Mouse (Mus musculus) spleen, adult 2 months (tissue): ENCODE measurements around the gene Lrrc75a. TPM values are rescaled to one million over a fixed set of nuclear protein-coding genes. Genes with fewer than 3 reads are reported as not detected.
A peak's percentile ranks its signal among the peaks of the same experiment; 100 is the strongest.

ENCODE experiments used
- DNase-seq, 2 experiments: peaks; one replicate each; pipeline versions ENCODE4 v3.0.0 to v3.0.0-alpha.2; 2012 to 2021; ENCODE audit warnings: low spot score in 2 of 2, low read depth in 1 of 2
- H3K27ac ChIP-seq: fragments of 200-500 bp; 2 replicates; pipeline ENCODE4 v1.5.1; 2012; ENCODE audit warnings: low read length, inconsistent platforms; ENCODE audit not compliant: insufficient read depth
- H3K27me3 ChIP-seq: fragments of 200-500 bp; 2 replicates; pipeline ENCODE4 v1.6.1; 2012; ENCODE audit warnings: mild to moderate bottlenecking, moderate library complexity, low read length, inconsistent platforms; ENCODE audit not compliant: control insufficient read depth, insufficient read depth
- H3K36me3 ChIP-seq: fragments of 200-500 bp; 2 replicates; pipeline ENCODE4 v1.6.1; 2012; ENCODE audit warnings: mild to moderate bottlenecking, low read length, inconsistent platforms; ENCODE audit not compliant: control insufficient read depth, insufficient read depth
- H3K4me1 ChIP-seq: fragments of 200-500 bp; 2 replicates; pipeline ENCODE4 v1.6.1; 2011; ENCODE audit warnings: inconsistent platforms; ENCODE audit not compliant: control insufficient read depth, insufficient read depth, insufficient read length
- H3K4me3 ChIP-seq: fragments of 200-500 bp; 2 replicates; pipeline ENCODE4 v1.5.1; 2011; ENCODE audit warnings: mild to moderate bottlenecking, inconsistent platforms; ENCODE audit not compliant: insufficient read depth, insufficient read length; ENCODE audit errors: extremely low read depth
- CTCF ChIP-seq: fragments of 200-500 bp; IDR thresholded peaks from 2 replicates; pipeline ENCODE4 v1.5.1; 2011; ENCODE audit warnings: mild to moderate bottlenecking, inconsistent platforms; ENCODE audit not compliant: insufficient read depth, insufficient read length, insufficient replicate concordance; ENCODE audit errors: extremely low read depth
- POLR2A ChIP-seq: fragments of 200-500 bp; IDR thresholded peaks from 2 replicates; pipeline ENCODE4 v1.6.1; 2011; ENCODE audit warnings: low read depth, low read length, inconsistent platforms
- WGBS: fragments of 180-500 bp; shearing (Covaris S2); methylation state at CpG from one replicate; pipeline ENCODE4 v1.1.7; 2018; 5-methylcytosine and 5-hydroxymethylcytosine counted together
- polyA plus RNA-seq: library from polyadenylated mRNA; depleted of rRNA; stranded (reverse); fragments of >200 nt; gene quantifications from 2 replicates; pipeline ENCODE4 v1.2.3, GENCODE M21; 2012

The Lrrc75a gene
- polyA plus RNA-seq, 1 experiment: 6.6 TPM

GRCm38 (mm10) chr11:62645337-62645675 is 3.0 kb downstream of the Lrrc75a start:
- no peak overlapping the region for H3K4me3 ChIP-seq
- 85% methylated on average over 4 of the region's 4 CpGs for WGBS
- no peaks in the 10 kb centered on the region for H3K36me3 ChIP-seq
- peaks cover 27% of the 10 kb centered on the region for H3K4me1 ChIP-seq
- TF ChIP-seq POLR2A (no peak), CTCF (no peak)
- DNase-seq: no peak
- H3K27me3 ChIP-seq: peaks cover 2% of the 10 kb centered on the region; the same call in 1 of the 2 replicates
- 0 out of 2 replicates have a peak overlapping the region, but pooled peaks have one; percentile 16 for H3K27ac ChIP-seq

- no peak for DNase-seq
- no peak overlapping the region for H3K27ac ChIP-seq
- peaks cover 2% of the 10 kb centered on the region; the same call in 1 of the 2 replicates for H3K27me3 ChIP-seq
- TF ChIP-seq POLR2A (no peak), CTCF (no peak)
- no peaks in the 10 kb centered on the region for H3K36me3 ChIP-seq
- WGBS: 88% methylated on average over 5 of the region's 5 CpGs
- H3K4me1 ChIP-seq: peaks cover 27% of the 10 kb centered on the region
- H3K4me3 ChIP-seq: no peak overlapping the region
Measured at GRCm38 (mm10) chr11:62644602-62645336, 3.6 kb downstream of the Lrrc75a start.

DNA sequence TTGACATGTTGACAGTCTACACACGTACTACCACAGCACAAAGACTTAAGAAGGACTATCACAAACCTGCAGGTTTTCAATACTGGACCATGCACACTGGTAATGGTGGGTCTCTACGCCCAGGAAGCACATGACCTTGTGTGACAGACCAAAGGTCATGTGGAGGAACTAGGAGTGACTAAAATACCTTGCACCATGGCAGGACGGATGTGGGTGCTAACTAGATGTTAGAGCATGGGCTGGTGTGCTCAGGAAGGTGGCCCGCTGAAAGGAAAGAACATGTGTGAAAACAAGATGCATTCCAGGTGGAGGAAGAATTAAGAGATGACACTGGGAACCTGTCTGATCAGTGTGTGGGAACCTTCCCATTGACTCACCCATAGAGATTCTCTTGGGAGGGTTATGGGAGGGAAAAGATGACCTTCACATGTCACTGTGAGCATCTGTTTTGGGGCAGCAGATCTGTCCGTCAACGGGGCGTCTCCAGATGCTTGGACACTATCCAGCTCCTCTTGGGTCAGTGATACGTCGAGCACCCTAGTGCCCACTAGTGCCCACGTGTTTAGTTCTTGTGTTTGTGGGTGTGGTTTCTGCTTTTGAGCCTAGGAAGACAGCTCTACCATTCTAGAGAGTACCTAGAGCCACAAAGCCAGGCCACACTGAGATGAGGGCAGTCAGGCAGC is 4.5 kb downstream of the Lrrc75a start:
- H3K4me1 ChIP-seq: peaks cover 27% of the 10 kb centered on the region
- no peaks in the 10 kb centered on the region for H3K36me3 ChIP-seq
- 69% methylated on average over 10 of the region's 10 CpGs for WGBS
- H3K4me3 ChIP-seq: no peak overlapping the region
- TF ChIP-seq CTCF (no peak), POLR2A (no peak)
- peaks cover 2% of the 10 kb centered on the region; the same call in 1 of the 2 replicates for H3K27me3 ChIP-seq
- DNase-seq: no peak
- peak overlapping the region; percentile 48 for H3K27ac ChIP-seq

- Histone ChIP-seq H3K36me3 (no peaks in the 10 kb centered on the region), H3K4me1 (peaks cover 27% of the 10 kb centered on the region), H3K4me3 (no peak overlapping the region), H3K27ac (peak overlapping the region; percentile 48), H3K27me3 (peaks cover 2% of the 10 kb centered on the region; the same call in 1 of the 2 replicates)
- no peak for DNase-seq
- TF ChIP-seq POLR2A: no peak
- TF ChIP-seq CTCF: no peak
- 37% methylated on average over 8 of the region's 8 CpGs for WGBS
Measured at GRCm38 (mm10) chr11:62643011-62643631, 5.2 kb downstream of the Lrrc75a start.

GRCm38 (mm10) chr11:62642023-62642844 is 6.1 kb downstream of the Lrrc75a start:
- peaks cover 27% of the 10 kb centered on the region; the same call in 1 of the 2 replicates for H3K4me1 ChIP-seq
- H3K4me3 ChIP-seq: no peak overlapping the region
- 61% methylated on average over 11 of the region's 11 CpGs for WGBS

GRCm38 (mm10) chr11:62640378-62640777 is 7.9 kb downstream of the Lrrc75a start:
- no peak for TF ChIP-seq CTCF
- TF ChIP-seq POLR2A: no peak
- Histone ChIP-seq H3K36me3 (no peaks in the 10 kb centered on the region), H3K4me1 (peaks cover 26% of the 10 kb centered on the region; the same call in 1 of the 2 replicates), H3K27ac (no peak overlapping the region), H3K27me3 (no peaks in the 10 kb centered on the region), H3K4me3 (no peak overlapping the region)
- WGBS: 84% methylated on average over 3 of the region's 3 CpGs
- DNase-seq: no peak

More at GRCm38 (mm10) chr11:62642023-62642844, 6.1 kb downstream of the Lrrc75a start:
- Histone ChIP-seq H3K36me3 (no peaks in the 10 kb centered on the region), H3K27ac (peak overlapping the region; percentile 18; the same call in 1 of the 2 replicates), H3K27me3 (no peaks in the 10 kb centered on the region)
- no peak for DNase-seq
- no peak for TF ChIP-seq CTCF
- no peak for TF ChIP-seq POLR2A
